Mouse (Mus musculus): ENCODE data around the gene Camta1.

The Camta1 gene

DNA sequence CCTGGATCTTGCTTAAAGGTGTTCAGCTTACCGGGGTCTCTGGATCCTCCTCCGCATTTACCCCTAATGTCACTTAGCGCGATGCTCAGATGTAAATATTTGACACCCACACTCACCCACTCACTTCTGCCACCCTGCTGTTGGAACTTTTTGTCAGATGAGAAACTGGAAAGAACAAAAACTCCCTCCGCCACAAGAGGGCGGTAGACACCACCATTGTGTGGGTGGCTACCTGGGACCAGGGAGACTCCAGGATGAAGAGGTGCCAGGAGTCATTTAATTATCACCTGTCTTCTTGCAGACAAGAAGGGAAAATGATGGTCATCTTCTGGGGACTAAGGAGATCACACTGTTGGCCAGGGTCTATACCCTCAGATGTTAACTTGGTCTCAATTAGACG lies 895.1 kb downstream of the Camta1 start:
- TF ChIP-seq GATA4 (IDR thresholded peaks at IDR 0.05; ENCODE audit: insufficient replicate concordance, low read length): no peak

DNA sequence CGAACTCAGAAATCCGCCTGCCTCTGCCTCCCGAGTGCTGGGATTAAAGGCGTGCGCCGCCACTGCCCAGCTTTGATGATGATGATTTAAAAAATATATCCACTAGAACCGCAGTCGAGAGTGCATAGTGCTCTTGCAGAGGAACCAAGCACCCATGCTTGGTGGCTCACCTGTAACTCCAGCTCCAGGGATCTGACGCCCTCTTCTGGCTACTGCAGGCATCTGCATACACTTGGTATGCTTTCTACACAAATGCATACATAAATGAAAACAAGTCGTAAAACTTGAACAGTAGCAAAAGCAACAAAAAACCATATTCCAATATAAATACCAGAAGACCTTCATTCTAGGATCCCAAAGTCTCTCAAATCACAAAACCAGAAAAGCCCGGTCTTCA lies 896.1 kb downstream of the Camta1 start:
- TF ChIP-seq GATA4 (IDR thresholded peaks at IDR 0.05; ENCODE audit: insufficient replicate concordance, low read length): no peak

DNA sequence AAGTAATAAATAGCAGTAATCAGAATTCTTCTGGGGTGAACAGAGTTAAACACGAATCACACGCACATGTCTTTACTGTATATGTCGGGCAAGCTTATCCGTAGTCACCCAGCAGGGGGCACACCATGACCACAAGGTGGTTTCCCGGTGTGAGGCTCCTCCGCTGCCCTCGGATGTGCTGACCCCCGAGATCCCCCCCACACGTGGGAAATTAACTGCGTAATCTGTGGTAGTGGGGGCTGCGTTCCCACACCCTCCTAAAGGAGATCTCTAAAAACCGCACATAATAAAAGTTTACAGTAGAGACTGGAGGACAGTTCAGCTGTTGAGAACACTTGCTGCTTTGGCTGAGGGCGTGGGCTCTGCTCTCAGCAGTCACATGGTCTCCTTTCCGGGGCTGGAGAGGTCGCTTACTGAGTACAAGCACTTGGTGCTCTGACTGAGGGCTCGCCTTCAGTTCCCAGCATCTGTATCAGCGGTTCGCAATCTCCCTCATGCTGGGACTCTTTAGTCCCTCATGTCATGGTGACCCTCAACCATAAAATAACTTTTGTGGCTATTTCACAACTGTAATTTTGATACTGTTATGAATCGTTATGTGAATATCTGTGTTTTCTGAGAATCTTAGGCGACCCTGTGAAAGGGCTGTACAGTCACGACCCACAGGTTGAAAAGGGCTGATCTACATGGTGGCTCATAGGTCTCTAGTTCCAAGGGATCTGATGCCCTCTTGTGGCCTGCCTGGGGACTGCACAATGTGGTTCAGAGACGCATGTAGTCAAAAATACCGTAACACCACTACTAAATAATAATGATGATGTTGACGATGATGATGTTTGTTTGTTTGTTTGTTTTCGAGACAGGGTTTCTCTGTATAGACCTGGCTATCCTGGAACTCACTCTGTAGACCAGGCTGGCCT lies 896.8 kb downstream of the Camta1 start:
- no peak for TF ChIP-seq GATA4 (IDR thresholded peaks at IDR 0.05; ENCODE audit: insufficient replicate concordance, low read length)

DNA sequence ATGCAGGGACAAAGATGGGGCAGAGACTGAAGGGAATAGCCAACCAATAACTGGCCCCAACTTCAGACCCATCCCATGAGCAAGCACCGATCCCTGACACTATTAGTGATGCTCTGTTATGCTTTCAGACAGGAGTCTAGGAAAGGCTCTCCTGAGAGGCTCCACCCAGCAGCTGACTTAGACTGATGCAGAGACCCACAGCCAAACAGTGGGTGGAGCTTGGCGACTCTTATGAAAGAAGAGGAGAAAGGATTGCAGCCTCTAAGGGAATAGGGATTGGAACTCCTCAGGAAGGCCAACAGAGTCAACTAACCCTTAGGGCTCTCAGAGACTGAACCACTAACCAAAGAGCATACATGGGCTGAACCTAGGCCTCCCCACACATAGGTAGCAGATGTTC lies 898.0 kb downstream of the Camta1 start:
- TF ChIP-seq GATA4 (IDR thresholded peaks at IDR 0.05; ENCODE audit: insufficient replicate concordance, low read length): no peak

DNA sequence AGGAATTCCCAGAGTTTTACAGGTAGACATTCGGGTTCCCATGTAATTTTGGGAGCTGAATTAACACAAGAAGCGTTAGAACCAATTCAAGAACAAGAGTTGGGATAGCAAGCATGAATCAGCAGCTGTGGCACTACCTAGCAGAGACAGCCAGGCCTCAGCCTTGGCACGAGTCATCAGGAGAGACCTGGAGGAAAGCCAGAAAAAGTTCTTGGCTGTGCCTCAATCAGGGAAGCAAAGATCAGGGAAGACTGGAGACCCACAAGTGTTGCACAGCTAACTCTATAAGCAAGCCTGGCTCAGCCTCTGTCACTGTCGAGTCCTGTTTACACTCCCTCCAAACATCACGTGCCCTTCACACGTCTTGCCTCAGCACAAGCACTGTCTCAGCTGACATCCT lies 899.4 kb downstream of the Camta1 start:
- TF ChIP-seq GATA4 (IDR thresholded peaks at IDR 0.05; ENCODE audit: insufficient replicate concordance, low read length): no peak

DNA sequence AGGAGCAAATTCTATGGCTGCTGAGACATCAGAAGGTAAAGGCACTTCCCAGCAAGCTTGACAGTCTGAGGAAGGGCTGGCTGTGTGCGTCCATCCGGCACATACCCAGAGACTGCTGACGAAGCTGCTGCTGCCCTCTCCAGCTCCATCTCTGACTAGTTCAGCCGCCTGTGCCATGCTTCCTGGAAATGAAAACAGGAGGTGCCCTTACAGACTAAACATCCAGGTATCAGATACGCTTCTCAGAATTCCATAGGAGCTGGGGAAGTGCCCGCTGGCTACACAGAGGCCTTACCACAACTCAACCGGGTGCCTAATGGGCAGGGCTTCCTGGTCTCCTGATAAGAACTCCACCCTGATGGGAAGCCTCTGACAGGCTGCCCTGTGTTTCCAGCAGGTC lies 903.1 kb downstream of the Camta1 start:
- TF ChIP-seq GATA4 (IDR thresholded peaks at IDR 0.05; ENCODE audit: insufficient replicate concordance, low read length): no peak

DNA sequence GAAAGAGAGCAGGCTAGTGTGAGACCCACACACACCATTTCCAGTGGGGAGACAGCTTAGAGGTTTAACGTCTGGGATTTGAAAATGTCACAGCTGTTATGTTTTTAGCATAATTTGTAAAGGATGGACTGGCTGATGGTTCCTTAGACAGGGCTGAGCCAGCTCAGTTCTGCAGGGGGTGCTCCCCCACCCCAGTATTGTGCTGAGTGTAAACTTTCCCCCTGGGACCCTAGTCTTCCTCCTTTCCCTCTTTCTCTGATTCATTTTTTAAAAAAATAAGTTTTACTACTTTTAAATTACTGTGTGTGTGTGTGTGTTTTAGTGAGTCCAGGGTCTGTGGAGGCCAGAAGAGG lies 904.6 kb downstream of the Camta1 start:
- TF ChIP-seq GATA4 (IDR thresholded peaks at IDR 0.05; ENCODE audit: insufficient replicate concordance, low read length): no peak

DNA sequence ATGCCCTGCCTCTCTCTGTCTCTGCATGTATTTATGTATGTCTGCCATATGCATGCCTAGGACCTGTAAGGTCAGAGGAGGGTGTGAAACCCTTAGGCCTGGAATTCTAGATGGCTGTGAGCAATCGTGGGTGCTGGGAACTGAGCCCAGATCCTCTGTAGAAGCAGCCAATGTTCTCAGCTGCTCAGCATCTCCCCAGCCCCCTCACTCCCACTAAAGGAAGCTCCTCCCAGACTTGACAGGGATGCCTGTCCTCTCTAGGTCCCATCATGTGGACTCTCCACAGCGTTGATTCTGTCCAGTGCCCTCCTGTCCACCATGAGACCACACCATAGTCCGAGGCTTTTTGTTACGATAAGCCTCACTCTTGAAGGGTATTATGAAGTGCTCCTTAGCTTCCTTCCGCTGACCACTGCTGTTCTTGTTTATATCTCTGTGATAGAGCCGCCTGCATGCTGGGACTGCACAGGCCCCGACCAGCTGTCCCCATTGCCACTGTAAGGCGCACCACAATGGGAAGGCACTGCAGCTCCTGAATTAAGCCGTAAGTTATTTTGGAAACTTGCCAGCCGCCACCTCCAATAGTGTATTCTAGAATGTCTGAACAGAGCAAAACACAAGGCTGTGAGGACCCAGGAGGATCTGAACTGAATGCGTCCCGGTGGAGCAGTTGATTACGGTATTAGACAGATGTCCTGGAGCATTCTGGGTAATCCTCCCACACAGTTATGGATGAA lies 905.1 kb downstream of the Camta1 start:
- no peak for TF ChIP-seq GATA4 (IDR thresholded peaks at IDR 0.05; ENCODE audit: insufficient replicate concordance, low read length)

DNA sequence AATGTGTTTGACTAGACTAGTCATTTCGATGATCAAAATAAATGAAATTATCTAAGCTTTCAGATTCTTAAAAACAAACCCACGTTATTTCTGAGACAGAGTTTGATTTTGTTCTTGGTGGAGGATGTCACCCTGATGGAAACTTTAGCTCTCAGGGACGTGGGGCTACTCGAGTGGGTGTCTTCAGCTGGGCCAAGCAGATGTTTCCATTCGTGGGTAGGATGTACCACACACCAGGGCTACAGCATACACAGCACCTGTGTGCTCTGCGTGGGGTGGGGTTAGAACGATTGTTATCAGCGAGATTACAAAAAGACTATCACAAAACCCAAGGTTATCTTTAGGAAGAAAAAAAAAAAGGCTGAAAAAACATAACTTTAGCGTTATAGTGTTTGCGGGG lies 910.7 kb downstream of the Camta1 start:
- no peak for TF ChIP-seq GATA4 (IDR thresholded peaks at IDR 0.05; ENCODE audit: insufficient replicate concordance, low read length)

DNA sequence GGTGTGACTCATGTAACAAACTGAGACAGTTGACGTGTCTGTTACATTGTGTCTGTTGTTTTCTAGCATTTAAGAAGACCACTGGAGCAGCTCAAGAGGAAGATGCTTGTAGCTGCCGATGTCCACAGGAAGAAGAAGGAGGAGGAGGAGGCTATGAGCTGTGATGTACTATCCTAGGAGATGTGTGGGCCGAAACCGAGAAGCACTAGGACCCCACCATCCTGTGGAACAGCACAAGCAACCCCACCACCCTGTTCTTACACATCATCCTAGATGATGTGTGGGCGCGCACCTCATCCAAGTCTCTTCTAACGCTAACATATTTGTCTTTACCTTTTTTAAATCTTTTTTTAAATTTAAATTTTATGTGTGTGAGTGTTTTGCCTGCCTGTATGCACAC lies 917.0 kb downstream of the Camta1 start:
- TF ChIP-seq GATA4 (IDR thresholded peaks at IDR 0.05; ENCODE audit: insufficient replicate concordance, low read length): no peak

DNA sequence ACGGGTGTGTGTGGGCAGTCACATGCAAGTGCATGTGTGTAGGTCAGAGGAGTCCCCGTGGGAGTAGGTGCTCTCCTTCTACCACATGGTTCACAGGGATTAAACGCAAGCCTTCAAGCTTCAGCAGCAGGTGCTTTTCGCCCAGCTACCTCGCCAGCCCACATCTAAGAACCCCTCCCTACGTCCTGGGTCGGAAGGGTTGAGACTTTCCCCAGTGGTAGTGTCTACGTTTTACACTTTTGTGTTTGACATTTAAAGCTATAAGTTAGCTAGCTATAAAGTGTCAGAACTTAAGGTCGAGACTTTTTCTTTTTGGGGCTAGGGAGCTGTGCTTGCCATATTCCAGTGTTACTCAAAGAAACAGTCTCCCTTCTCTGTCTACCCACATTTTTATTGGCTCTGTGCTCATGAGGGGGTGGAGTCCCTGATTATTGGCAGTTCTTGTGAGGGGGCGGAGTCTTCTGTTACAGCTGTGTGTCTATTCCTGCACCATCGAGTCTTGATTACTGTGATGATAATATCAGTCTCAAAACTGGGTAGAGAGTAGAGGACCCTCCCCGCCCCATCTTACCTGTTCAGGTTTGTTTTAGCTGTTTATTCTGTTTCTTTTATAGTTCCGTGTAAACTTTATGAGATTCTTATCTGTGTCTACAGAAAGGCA lies 921.6 kb downstream of the Camta1 start:
- no peak for TF ChIP-seq GATA4 (IDR thresholded peaks at IDR 0.05; ENCODE audit: insufficient replicate concordance, low read length)

DNA sequence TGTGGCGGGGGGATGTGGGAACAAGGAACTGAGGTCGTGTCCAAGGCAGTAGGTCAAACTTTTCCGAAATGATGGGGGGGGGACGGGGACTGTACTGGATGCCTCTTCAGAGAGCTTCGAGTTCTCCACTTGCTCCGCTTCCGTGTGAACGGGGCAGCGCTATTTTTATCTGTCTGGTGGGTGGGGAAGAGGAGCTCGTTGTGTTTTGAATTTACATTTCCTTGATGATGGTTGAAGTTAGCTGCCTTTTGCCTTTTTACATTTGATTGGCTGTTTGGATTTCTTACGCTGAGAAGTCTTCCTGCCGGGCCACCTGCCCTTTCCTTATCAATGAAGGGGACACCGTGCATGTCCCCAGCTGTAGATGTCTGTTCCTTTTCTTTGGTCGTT lies 923.6 kb downstream of the Camta1 start:
- TF ChIP-seq GATA4 (IDR thresholded peaks at IDR 0.05; ENCODE audit: insufficient replicate concordance, low read length): no peak

DNA sequence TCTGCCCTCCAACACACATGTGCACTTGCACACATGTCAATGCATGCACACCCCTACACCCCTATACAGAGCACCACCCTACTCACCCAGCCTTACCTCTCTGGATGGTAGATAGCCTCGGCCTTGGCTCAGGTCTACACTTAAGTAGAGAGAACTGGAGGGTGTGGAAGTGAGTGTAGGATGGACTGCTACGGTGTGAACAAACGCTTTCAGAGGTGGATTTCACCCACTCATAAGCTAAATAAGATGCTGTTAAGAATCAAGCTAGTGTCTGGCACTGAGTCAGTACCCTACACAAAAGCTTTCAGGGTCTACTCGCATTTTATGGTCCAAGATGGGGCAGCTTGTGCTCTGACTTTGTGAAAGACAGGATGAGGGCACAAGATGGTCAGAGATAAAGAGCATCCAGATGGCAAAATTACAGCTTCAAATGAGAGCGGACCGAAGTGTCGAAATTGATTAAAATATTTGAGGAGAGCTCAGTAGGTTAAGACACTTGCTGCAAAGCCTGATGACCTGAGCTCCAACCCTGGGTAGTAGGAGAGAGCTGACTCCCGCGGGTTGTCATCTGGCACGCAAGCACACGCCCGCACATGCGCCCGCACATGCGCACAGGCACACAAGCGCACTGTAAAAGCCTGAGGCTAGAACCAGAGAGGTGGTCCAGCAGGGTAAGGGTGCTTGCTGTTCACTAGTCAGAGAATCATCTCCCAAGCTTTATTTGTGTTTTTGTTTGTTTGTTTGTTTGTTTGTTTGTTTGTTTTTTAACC lies 924.2 kb downstream of the Camta1 start:
- TF ChIP-seq GATA4 (IDR thresholded peaks at IDR 0.05; ENCODE audit: insufficient replicate concordance, low read length): no peak

DNA sequence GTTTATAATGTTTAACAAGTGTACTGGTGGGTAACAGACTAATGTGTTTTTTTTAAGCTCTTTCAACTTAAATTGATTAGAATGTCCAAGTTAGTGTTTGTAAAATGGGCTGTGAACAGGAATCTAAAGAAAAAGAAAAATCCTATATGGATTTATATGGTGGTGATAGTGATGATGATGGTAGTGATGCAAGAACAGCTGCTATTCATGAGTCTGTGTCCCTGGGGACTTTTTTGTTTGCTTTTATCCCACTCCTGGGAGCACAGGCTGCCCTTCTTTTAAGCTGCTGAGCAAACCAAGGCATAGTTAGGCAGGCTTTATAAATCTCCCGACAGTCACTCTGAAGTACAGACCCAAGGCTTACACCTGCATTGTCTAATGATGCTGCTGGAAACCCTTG lies 928.2 kb downstream of the Camta1 start:
- TF ChIP-seq GATA4 (IDR thresholded peaks at IDR 0.05; ENCODE audit: insufficient replicate concordance, low read length): no peak

DNA sequence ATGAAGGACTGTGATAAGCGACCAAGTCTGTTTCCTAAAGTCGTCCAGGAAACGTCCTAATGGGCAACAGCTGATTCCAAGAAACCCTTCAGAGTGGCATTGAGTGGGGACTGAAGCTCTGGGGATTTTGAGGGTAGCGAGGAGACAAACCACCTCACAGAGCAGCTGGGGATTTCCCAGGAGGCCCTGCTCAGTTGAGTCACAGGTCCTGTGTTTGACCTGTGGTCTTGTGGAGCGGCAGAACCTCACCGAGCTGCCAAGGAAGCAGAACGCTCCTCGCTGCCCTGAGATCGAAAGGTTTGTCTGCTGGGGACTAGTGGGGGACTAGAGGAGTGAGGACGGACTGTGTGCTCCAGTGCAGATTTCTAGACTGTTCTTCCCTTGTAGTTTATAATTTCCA lies 933.9 kb downstream of the Camta1 start:
- TF ChIP-seq GATA4 (IDR thresholded peaks at IDR 0.05; ENCODE audit: insufficient replicate concordance, low read length): no peak
